Mouse (Mus musculus) splenic B cell, adult 2 months (primary cell): Measurements from ENCODE around the gene Spns2.

ENCODE experiments used
- DNase-seq: peaks from one replicate; pipeline ENCODE4 v3.0.0-alpha.2; 2011; ENCODE audit warnings: low read depth, low spot score
- H3K27me3 ChIP-seq: 2 replicates; pipeline ENCODE4 v1.6.1; 2012; ENCODE audit warnings: mild to moderate bottlenecking, low read length, moderate library complexity, mixed read lengths; ENCODE audit not compliant: control insufficient read depth, poor library complexity, insufficient read depth, severe bottlenecking
- H3K36me3 ChIP-seq: 2 replicates; pipeline ENCODE4 v1.6.1; 2012; ENCODE audit warnings: mild to moderate bottlenecking, low read length, moderate library complexity, mixed read lengths; ENCODE audit not compliant: control insufficient read depth, poor library complexity, insufficient read depth, severe bottlenecking

Spns2 gene

DNA sequence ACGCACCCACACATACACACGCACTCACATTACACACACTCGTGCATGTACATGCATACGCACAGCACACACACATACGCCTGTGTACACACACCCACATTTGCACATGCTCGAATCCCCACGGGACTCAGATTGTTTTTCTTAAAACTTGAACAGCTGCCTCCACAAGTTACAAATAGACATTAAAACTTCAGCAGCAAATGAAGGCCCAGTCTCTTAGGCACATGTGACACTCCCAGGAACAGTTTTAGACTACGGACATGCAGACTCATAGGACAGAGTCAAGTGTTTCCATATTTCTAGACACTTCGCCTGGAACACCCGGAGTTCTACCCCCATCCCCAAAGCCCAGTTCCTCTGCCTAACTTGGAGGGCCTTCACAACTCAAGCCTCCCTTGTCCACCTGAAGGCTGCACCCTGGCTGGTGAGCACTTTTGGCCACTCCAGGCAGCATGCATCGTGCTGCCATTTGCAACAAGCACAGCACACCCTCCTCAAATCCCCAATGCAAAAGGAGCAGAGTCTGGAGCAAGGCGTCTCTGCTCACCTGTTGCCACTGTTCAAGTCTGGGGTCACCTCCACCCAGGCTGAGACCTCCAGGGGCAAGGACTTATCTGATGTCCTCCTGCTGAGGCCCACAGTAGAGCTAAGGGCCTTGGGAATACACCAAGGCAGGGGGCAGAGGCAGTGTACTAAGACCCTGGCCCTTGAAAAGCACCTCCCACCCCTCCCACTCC, 79.9 kb downstream of the Spns2 start:
- no peak for DNase-seq
- Histone ChIP-seq H3K36me3 (no peaks in the 10 kb centered on the region), H3K27me3 (no peaks in the 10 kb centered on the region)

DNA sequence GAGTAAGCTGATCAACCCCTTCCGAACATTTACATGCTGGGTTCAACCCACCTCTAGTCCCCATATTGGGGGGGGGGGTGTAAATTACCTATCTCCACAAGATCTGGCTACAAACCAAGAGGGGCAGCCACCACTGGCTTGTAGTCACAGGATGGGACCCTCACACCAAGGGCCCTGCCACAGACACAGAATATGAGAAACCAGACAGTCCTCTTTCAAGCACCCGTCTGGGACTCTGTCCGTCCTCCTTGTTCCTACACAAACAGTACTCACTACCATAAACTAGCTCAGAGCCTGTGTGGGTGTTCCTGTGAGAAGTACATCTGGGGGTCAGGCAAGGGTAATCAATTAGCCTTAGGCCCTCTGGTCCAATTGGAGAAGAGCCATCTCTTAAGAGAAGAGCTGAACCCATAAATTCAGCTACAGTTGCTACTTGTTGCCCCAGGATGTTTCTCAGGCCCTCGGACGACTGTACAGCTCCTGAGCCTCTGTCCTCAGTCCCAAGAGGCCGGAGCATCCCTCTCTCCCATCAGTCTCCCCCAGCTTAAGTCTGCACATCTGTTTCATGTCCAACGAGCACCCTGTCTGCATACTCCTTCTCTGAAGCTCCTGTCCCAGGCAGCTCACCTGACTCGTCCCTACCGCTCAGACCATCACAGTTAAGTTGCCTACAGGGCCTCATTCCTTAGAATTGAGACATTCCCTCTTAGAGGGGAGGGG, 81.1 kb downstream of the Spns2 start:
- Histone ChIP-seq H3K27me3 (no peaks in the 10 kb centered on the region), H3K36me3 (no peaks in the 10 kb centered on the region)
- DNase-seq = no peak

DNA sequence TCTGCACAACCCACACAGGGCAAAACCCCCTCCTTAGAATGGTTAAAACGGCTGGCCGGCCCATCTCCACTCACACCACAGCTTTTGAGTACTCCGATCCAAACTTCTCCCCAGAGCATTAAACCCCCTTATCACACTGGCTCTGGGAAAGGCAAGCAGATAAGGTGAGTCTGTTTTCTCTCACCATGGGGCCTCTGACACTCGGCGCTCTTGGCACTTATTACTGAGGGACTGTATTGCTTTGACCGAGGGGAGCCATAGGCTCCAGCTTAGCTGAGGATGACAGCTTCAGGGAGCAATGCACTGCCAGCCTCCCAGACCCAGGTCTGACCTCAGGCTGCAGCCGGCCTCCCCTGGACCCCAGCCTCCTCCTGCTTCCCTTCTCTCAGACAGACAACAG, 82.1 kb downstream of the Spns2 start:
- Histone ChIP-seq H3K27me3 (no peaks in the 10 kb centered on the region), H3K36me3 (no peaks in the 10 kb centered on the region)
- DNase-seq = no peak

GRCm38 (mm10) chr11:72407081-72407480, 82.6 kb downstream of the Spns2 start:
- no peak for DNase-seq
- Histone ChIP-seq H3K36me3 (no peaks in the 10 kb centered on the region), H3K27me3 (no peaks in the 10 kb centered on the region)

DNA sequence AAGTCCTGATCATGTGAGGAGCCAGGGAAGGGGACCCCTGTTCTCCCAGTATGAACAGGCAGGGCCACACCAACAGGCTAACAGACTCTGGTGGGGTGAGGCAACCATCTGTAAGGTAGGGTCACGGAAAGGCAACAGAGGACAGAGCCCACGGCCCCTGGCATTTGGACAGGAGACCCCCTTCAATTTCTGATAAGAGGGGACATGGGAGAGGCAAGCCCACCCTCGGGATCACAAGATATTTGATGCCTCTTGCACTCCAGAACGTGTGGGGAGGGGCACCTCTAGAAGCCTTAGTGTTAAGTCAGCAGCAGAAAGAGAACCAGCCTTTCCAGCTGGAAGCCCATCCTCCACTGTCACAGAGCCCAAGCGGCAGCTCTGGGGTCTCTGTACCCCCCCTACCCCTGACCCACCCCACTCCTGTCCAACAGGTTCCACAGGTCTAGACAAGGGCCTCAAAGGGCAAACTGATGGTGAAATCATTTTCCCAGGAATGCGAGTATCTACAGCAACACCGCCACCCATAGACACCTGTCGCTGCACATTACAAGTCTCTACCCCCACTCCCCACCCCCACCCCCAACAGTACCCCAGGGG, 83.5 kb downstream of the Spns2 start:
- Histone ChIP-seq H3K36me3 (no peaks in the 10 kb centered on the region), H3K27me3 (no peaks in the 10 kb centered on the region)
- no peak for DNase-seq

DNA sequence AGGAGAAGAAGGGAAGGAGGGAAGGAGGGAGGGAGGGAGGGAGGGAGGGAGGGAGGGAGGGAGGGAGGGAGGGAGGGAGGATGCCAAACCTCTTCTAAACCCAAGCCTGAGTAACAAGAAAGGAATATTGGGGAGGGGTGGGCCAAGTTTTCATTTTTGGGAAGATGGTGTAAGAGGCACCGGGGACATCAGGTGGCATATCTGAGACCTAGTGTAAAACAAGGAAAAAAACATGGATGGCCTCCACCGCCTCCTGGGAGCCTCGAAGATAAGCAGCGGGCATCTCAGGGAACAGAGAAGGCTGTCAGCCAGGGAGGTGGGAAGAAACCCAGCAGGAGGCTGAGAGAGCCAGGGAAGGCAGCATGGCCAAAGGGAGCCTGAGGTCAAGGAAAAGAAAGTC, 84.2 kb downstream of the Spns2 start:
- Histone ChIP-seq H3K36me3 (no peaks in the 10 kb centered on the region), H3K27me3 (no peaks in the 10 kb centered on the region)
- no peak for DNase-seq

DNA sequence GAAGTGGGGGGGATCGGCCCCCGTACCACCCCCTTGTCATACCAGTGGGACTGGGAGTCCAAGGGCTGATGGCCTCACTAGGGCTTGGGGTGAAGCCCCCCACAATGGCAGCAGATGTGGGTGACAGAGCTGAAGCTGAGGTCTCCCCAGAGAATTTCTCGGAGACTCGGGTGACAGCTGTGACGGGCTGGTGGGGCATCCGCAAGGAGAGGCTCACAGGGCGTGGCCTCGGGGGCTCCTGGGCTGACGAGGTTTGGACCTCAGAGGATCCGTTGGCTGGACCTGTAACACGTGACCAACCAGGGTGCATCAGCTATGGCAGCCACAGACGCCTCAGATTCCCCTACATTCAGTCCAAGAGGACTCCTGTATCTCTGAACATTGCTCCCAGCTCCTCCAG, 86.7 kb downstream of the Spns2 start:
- no peak for DNase-seq
- Histone ChIP-seq H3K36me3 (no peaks in the 10 kb centered on the region), H3K27me3 (no peaks in the 10 kb centered on the region)

- Histone ChIP-seq H3K27me3 (no peaks in the 10 kb centered on the region), H3K36me3 (no peaks in the 10 kb centered on the region)
- no peak for DNase-seq
Observed at GRCm38 (mm10) chr11:72402017-72402416, 87.7 kb downstream of the Spns2 start.
